Mouse (Mus musculus): Measurements from ENCODE around the gene Ccdc8. TPM values are rescaled to one million over a fixed set of nuclear protein-coding genes. Genes with fewer than 3 reads are reported as not detected.

Ccdc8 gene
- total and polyA plus RNA-seq, 2 experiments from 2014 or later, result 2.0 to 5.2 TPM

- H3K4me3 ChIP-seq (ENCODE audit: low read depth, low read length), result no peak overlapping the region
- ATAC-seq (no peak), DNase-seq (peak; percentile 89)
- H3K27me3 ChIP-seq (ENCODE audit: insufficient read depth, low read length), result no peaks in the 10 kb centered on the region
- WGBS, result 18% methylated on average over 4 of the region's 4 CpGs
- no peaks in the 10 kb centered on the region for H3K4me1 ChIP-seq (ENCODE audit: insufficient read depth)
- H3K27ac ChIP-seq (ENCODE audit: low read depth, low read length), result no peak overlapping the region
- H3K9ac ChIP-seq, result no peak overlapping the region
- peaks cover 12% of the 10 kb centered on the region for H3K36me3 ChIP-seq (ENCODE audit: insufficient read depth)
- H3K4me2 ChIP-seq (ENCODE audit: low read depth), result no peak overlapping the region
- no peaks in the 10 kb centered on the region for H3K9me3 ChIP-seq (ENCODE audit: low read length)
- peak; percentile 99 for TF ChIP-seq CTCF (IDR thresholded peaks at IDR 0.05; ENCODE audit: low read depth)
Observed at GRCm38 (mm10) chr7:16999650-17000049, 7.1 kb downstream of the Ccdc8 start.

GRCm38 (mm10) chr7:17002375-17003195, 10.1 kb downstream of the Ccdc8 start:
- Histone ChIP-seq H3K4me1 (ENCODE audit: insufficient read depth) (no peaks in the 10 kb centered on the region), H3K36me3 (ENCODE audit: insufficient read depth) (peaks cover 42% of the 10 kb centered on the region), H3K4me2 (ENCODE audit: low read depth) (no peak overlapping the region), H3K9ac (no peak overlapping the region), H3K9me3 (ENCODE audit: low read length) (no peaks in the 10 kb centered on the region), H3K27me3 (ENCODE audit: insufficient read depth, low read length) (no peaks in the 10 kb centered on the region), H3K27ac (ENCODE audit: low read depth, low read length) (0 out of 2 replicates have a peak overlapping the region, but pooled peaks have one; percentile 29), H3K4me3 (ENCODE audit: low read depth, low read length) (no peak overlapping the region)
- peak; percentile 83 for ATAC-seq
- TF ChIP-seq CTCF (IDR thresholded peaks at IDR 0.05; ENCODE audit: low read depth), result peak; percentile 96
- DNase-seq, result peak; percentile 94
- WGBS, result 11% methylated on average over 7 of the region's 7 CpGs

DNA sequence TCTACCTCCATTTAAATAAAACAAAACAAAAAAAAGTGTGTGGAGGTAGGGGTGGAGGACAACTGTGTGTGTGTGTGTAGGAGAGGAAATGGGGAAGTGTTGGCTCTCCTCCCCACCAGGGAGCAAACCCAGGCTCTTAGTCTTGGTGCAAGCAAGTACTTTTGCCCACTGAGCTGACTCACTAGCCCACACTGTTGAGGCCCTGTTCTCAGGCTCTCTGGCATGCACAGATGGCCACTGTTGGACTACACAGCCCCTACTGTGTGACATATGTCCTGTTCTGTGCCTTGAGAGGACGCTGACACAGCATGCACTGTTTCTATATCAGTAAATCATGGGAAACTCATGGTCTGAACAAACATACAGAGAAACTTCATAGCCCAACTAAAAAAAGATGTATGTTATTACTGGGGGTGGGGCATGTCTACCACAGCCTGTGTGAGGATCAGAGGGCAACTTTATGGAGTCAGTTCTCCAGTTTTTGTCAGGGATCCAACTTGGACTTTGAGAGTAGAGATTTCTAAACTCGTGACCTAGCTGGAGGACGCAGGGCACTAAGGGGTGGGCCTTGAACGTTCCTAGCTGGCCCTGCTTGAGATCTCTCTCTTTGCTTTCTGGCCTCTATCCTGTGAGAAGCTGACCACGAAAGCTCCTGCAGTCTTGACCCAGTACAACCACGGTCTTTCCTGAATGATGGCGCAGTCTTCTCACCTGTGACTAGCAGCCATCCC, 10.9 kb downstream of the Ccdc8 start:
- H3K36me3 ChIP-seq (ENCODE audit: insufficient read depth), result peaks cover 50% of the 10 kb centered on the region
- 82% methylated on average over 7 of the region's 7 CpGs for WGBS
- no peak overlapping the region for H3K27ac ChIP-seq (ENCODE audit: low read depth, low read length)
- no peak for TF ChIP-seq CTCF (IDR thresholded peaks at IDR 0.05; ENCODE audit: low read depth)
- no peaks in the 10 kb centered on the region for H3K9me3 ChIP-seq (ENCODE audit: low read length)
- H3K4me2 ChIP-seq (ENCODE audit: low read depth), result no peak overlapping the region
- DNase-seq (no peak), ATAC-seq (no peak)
- no peaks in the 10 kb centered on the region for H3K4me1 ChIP-seq (ENCODE audit: insufficient read depth)
- no peak overlapping the region for H3K9ac ChIP-seq
- no peaks in the 10 kb centered on the region for H3K27me3 ChIP-seq (ENCODE audit: insufficient read depth, low read length)
- H3K4me3 ChIP-seq (ENCODE audit: low read depth, low read length), result no peak overlapping the region

DNA sequence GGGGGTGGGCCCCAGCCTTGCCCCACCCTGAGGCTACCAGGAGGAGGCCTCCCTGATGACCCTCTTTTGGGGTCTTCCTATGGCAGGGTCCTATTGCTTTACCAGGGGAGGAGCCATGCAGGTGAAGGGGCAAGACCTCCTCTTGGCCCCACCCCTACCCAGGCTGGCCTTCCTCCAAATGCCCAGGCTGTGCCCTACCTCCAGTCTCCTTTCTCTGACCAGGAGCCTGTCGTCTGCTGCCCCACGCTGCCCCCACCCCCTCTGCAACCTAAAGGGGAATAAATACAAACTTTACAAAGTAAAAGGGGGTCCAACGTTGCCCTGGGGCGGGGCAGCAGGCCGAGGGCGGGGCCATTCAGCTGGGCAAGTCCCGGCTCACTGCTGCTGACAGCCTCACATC, 12.2 kb downstream of the Ccdc8 start:
- H3K4me3 ChIP-seq (ENCODE audit: low read depth, low read length), result no peak overlapping the region
- H3K27me3 ChIP-seq (ENCODE audit: insufficient read depth, low read length), result no peaks in the 10 kb centered on the region
- H3K36me3 ChIP-seq (ENCODE audit: insufficient read depth), result peaks cover 61% of the 10 kb centered on the region
- H3K9me3 ChIP-seq (ENCODE audit: low read length), result no peaks in the 10 kb centered on the region
- no peak for TF ChIP-seq CTCF (IDR thresholded peaks at IDR 0.05; ENCODE audit: low read depth)
- 85% methylated on average over 7 of the region's 7 CpGs for WGBS
- ATAC-seq, result no peak
- H3K9ac ChIP-seq, result no peak overlapping the region
- H3K4me2 ChIP-seq (ENCODE audit: low read depth), result no peak overlapping the region
- no peak overlapping the region for H3K27ac ChIP-seq (ENCODE audit: low read depth, low read length)
- no peak for DNase-seq
- H3K4me1 ChIP-seq (ENCODE audit: insufficient read depth), result no peaks in the 10 kb centered on the region

GRCm38 (mm10) chr7:17007300-17007699, 14.8 kb downstream of the Ccdc8 start:
- no peaks in the 10 kb centered on the region for H3K27me3 ChIP-seq (ENCODE audit: insufficient read depth, low read length)
- DNase-seq (peak; percentile 26), ATAC-seq (peak; percentile 59)
- WGBS, result 84% methylated on average over 4 of the region's 4 CpGs
- H3K4me2 ChIP-seq (ENCODE audit: low read depth), result no peak overlapping the region
- no peaks in the 10 kb centered on the region for H3K4me1 ChIP-seq (ENCODE audit: insufficient read depth)
- H3K36me3 ChIP-seq (ENCODE audit: insufficient read depth), result peaks cover 85% of the 10 kb centered on the region
- H3K27ac ChIP-seq (ENCODE audit: low read depth, low read length), result no peak overlapping the region
- no peak overlapping the region for H3K9ac ChIP-seq
- H3K9me3 ChIP-seq (ENCODE audit: low read length), result no peaks in the 10 kb centered on the region
- TF ChIP-seq CTCF (IDR thresholded peaks at IDR 0.05; ENCODE audit: low read depth), result peak; percentile 79
- no peak overlapping the region for H3K4me3 ChIP-seq (ENCODE audit: low read depth, low read length)

- Histone ChIP-seq H3K27me3 (ENCODE audit: insufficient read depth, low read length) (no peaks in the 10 kb centered on the region), H3K9ac (no peak overlapping the region), H3K4me3 (ENCODE audit: low read depth, low read length) (no peak overlapping the region), H3K27ac (ENCODE audit: low read depth, low read length) (no peak overlapping the region), H3K9me3 (ENCODE audit: low read length) (no peaks in the 10 kb centered on the region), H3K4me2 (ENCODE audit: low read depth) (no peak overlapping the region), H3K36me3 (ENCODE audit: insufficient read depth) (peaks cover 94% of the 10 kb centered on the region), H3K4me1 (ENCODE audit: insufficient read depth) (no peaks in the 10 kb centered on the region)
- TF ChIP-seq CTCF (IDR thresholded peaks at IDR 0.05; ENCODE audit: low read depth), result no peak
- 94% methylated on average over 16 of the region's 16 CpGs for WGBS
- ATAC-seq (no peak), DNase-seq (no peak)
Observed at GRCm38 (mm10) chr7:17009326-17010009, 17.0 kb downstream of the Ccdc8 start.
